ENCODE assay signal across 24 mouse cellular contexts in genomic region chr10:40062812-40063211, GRCm38 (mm10). TPM values are rescaled to one million over a fixed set of nuclear protein-coding genes. Genes with fewer than 3 reads are reported as not detected.
DNase-seq lines count a peak whose midpoint lies in the region; ATAC-seq and TF ChIP-seq lines count a peak whose summit lies in the region.
"Had no signal": no experiment of that assay in that cellular context is flagged by ENCODE, and none has a peak within 500 bp of the region (broad histone marks: within the 10 kb centered on the region; RNA-seq: fewer than 3 reads in every experiment).

No protein-coding gene starts in this region.

- TF ChIP-seq CTCF in stomach, postnatal 0 days (IDR thresholded peaks at IDR 0.05; ENCODE audit: low read depth) = no peak

- 0 out of 2 replicates have a peak, but pooled peaks cover 10% of the 10 kb centered on the region for H3K4me1 ChIP-seq in kidney, embryonic 14.5 days (ENCODE audit: control insufficient read depth, insufficient read depth, low read length)
- H3K4me1 ChIP-seq in stomach, embryonic 16.5 days (ENCODE audit: control insufficient read depth, insufficient read depth, low read length) = no peaks in the 10 kb centered on the region
- no peaks in the 10 kb centered on the region for H3K4me1 ChIP-seq in stomach, postnatal 0 days (replicated peaks; ENCODE audit: control insufficient read depth, insufficient read depth)
- peaks cover 10% of the 10 kb centered on the region for H3K4me1 ChIP-seq in liver, embryonic 13.5 days (replicated peaks)

- H3K4me3 ChIP-seq in kidney, embryonic 14.5 days (ENCODE audit: low read length) = no peak overlapping the region
- no peak overlapping the region for H3K4me3 ChIP-seq in stomach, embryonic 16.5 days (replicated peaks; ENCODE audit: low read length)
- H3K4me3 ChIP-seq in stomach, postnatal 0 days (ENCODE audit: low read depth, low read length) = no peak overlapping the region
- no peak overlapping the region for H3K4me3 ChIP-seq in liver, embryonic 13.5 days (replicated peaks)
- H3K4me3 ChIP-seq: embryonic facial prominence, embryonic 15.5 days; neural tube, embryonic 15.5 days had no signal

- H3K9me3 ChIP-seq in kidney, embryonic 14.5 days (ENCODE audit: control insufficient read depth, low read length) = no peaks in the 10 kb centered on the region
- H3K9me3 ChIP-seq in stomach, embryonic 16.5 days (replicated peaks; ENCODE audit: control insufficient read depth, low read length) = no peaks in the 10 kb centered on the region
- no peaks in the 10 kb centered on the region for H3K9me3 ChIP-seq in stomach, postnatal 0 days (ENCODE audit: control insufficient read depth, low read length)
- H3K9me3 ChIP-seq in liver, embryonic 13.5 days (replicated peaks) = no peaks in the 10 kb centered on the region
- H3K9me3 ChIP-seq: embryonic facial prominence, embryonic 15.5 days; neural tube, embryonic 15.5 days had no signal

- no peak overlapping the region for H3K9ac ChIP-seq in kidney, embryonic 14.5 days (ENCODE audit: low read depth, low read length)
- H3K9ac ChIP-seq in stomach, embryonic 16.5 days (ENCODE audit: low read length) = no peak overlapping the region
- H3K9ac ChIP-seq in stomach, postnatal 0 days (ENCODE audit: low read length) = no peak overlapping the region
- H3K9ac ChIP-seq in liver, embryonic 13.5 days = no peak overlapping the region
- H3K9ac ChIP-seq: embryonic facial prominence, embryonic 15.5 days; neural tube, embryonic 15.5 days had no signal

- intact Hi-C loops in left cerebral cortex, postnatal 14 days (cut with DNase I) = no loop called here
- intact Hi-C loops in left cerebral cortex, postnatal 4 days (cut with DNase I) = no loop called here

- H3K4me2 ChIP-seq in kidney, embryonic 14.5 days (replicated peaks; ENCODE audit: low read depth, low read length) = 0 out of 2 replicates have a peak overlapping the region, but pooled peaks have one; percentile 5
- peak overlapping the region; percentile 7; the same call in 1 of the 2 replicates for H3K4me2 ChIP-seq in stomach, embryonic 16.5 days (ENCODE audit: low read depth, low read length)
- H3K4me2 ChIP-seq in stomach, postnatal 0 days (replicated peaks; ENCODE audit: low read depth) = no peak overlapping the region
- 0 out of 2 replicates have a peak overlapping the region, but pooled peaks have one; percentile 17 for H3K4me2 ChIP-seq in liver, embryonic 13.5 days
- H3K4me2 ChIP-seq: embryonic facial prominence, embryonic 15.5 days; heart, embryonic 11.5 days; neural tube, embryonic 15.5 days had no signal

- H3K27me3 ChIP-seq in kidney, embryonic 14.5 days (ENCODE audit: control insufficient read depth, insufficient read depth, low read length) = no peaks in the 10 kb centered on the region
- no peaks in the 10 kb centered on the region for H3K27me3 ChIP-seq in stomach, embryonic 16.5 days (ENCODE audit: control insufficient read depth, insufficient read depth, low read length)
- no peaks in the 10 kb centered on the region for H3K27me3 ChIP-seq in stomach, postnatal 0 days (ENCODE audit: control insufficient read depth, insufficient read depth, low read length)
- no peaks in the 10 kb centered on the region for H3K27me3 ChIP-seq in liver, embryonic 13.5 days
- H3K27me3 ChIP-seq: embryonic facial prominence, embryonic 15.5 days; neural tube, embryonic 15.5 days had no signal

- no peak for DNase-seq in kidney, adult 11 months
- no peak for DNase-seq in stomach, postnatal 0 days (ENCODE audit: low spot score)
- DNase-seq in liver, embryonic 13.5 days = no peak
- DNase-seq in left cerebral cortex, postnatal 14 days (ENCODE audit: low spot score in 2 of 2) = no peak
- no peak for DNase-seq in left cerebral cortex, postnatal 4 days
- DNase-seq: B cell, adult 2 months; cerebellum, adult 11 months; cerebellum, postnatal 25 days; embryo, embryonic 11 days; heart, postnatal 10 days; layer of hippocampus, postnatal 36 days; lung, adult 2 months; lung, postnatal 4 days; spleen, adult 18-20 months; thymus, adult 18-20 months had no signal

- no peaks in the 10 kb centered on the region for H3K36me3 ChIP-seq in kidney, embryonic 14.5 days (ENCODE audit: control insufficient read depth, insufficient read depth, low read length)
- H3K36me3 ChIP-seq in stomach, embryonic 16.5 days (ENCODE audit: control insufficient read depth, insufficient read depth, low read length) = no peaks in the 10 kb centered on the region
- no peaks in the 10 kb centered on the region for H3K36me3 ChIP-seq in stomach, postnatal 0 days (ENCODE audit: control insufficient read depth, insufficient read depth, low read length)
- peaks cover 37% of the 10 kb centered on the region for H3K36me3 ChIP-seq in liver, embryonic 13.5 days
- H3K36me3 ChIP-seq: embryonic facial prominence, embryonic 15.5 days; neural tube, embryonic 15.5 days had no signal

- no peak for TF ChIP-seq EP300 in stomach, postnatal 0 days (optimal IDR thresholded peaks at IDR 0.05)

- no peak for ATAC-seq in kidney, embryonic 14.5 days (ENCODE audit: low FRiP score, low TSS enrichment)
- no peak for ATAC-seq in stomach, embryonic 16.5 days (ENCODE audit: insufficient read depth, low FRiP score)
- no peak for ATAC-seq in stomach, postnatal 0 days (ENCODE audit: low FRiP score, low TSS enrichment)
- no peak for ATAC-seq in liver, embryonic 13.5 days (ENCODE audit: low read depth)
- ATAC-seq: activated CD4-positive, CD25-positive, alpha-beta regulatory T cell, adult 4 months; forebrain, embryonic 16.5 days; midbrain, embryonic 16.5 days had no signal

- 54% methylated on average over 6 of the region's 6 CpGs for WGBS in kidney, embryonic 14.5 days
- WGBS in stomach, embryonic 16.5 days = 53% methylated on average over 6 of the region's 6 CpGs
- 39% methylated on average over 6 of the region's 6 CpGs for whole genome bisulfite sequencing in stomach, postnatal 0 days
- WGBS in liver, embryonic 13.5 days (ENCODE audit: insufficient replicate concordance) = 81% methylated on average over 6 of the region's 6 CpGs

- peak overlapping the region; percentile 56 for H3K27ac ChIP-seq in kidney, embryonic 14.5 days (ENCODE audit: low read depth, low read length)
- H3K27ac ChIP-seq in stomach, embryonic 16.5 days (ENCODE audit: low read length) = peak overlapping the region; percentile 7; the same call in 1 of the 2 replicates
- H3K27ac ChIP-seq in stomach, postnatal 0 days (replicated peaks) = no peak overlapping the region
- peak overlapping the region; percentile 77 for H3K27ac ChIP-seq in liver, embryonic 13.5 days
- H3K27ac ChIP-seq: embryonic facial prominence, embryonic 15.5 days; neural tube, embryonic 15.5 days had no signal

RNA-seq across cellular contexts. Expression of gene Mfsd4b1, which starts 37.7 kb away (rescaled TPM):
- polyA plus RNA-seq in kidney, embryonic 14.5 days (2014; fragmentation: Nextera tagmentation; extraction: Ambion mirVana) = 0.40 and 1.5 TPM in 2 replicates
- 0.17 and 0.21 TPM in 2 replicates for polyA plus RNA-seq in stomach, embryonic 16.5 days (2015; fragmentation: Nextera tagmentation; extraction: Ambion mirVana)
- polyA plus RNA-seq in stomach, postnatal 0 days (2015; fragmentation: Nextera tagmentation; extraction: Ambion mirVana) = 0.07 and 0.22 TPM in 2 replicates
- 0.54 and 0.56 TPM in 2 replicates for polyA plus RNA-seq in liver, embryonic 13.5 days (2015; fragmentation: Nextera tagmentation; extraction: Ambion mirVana)
- under 1 TPM in 1 of 2 experiments, not detected in 1; 0.80 TPM for total RNA-seq in left cerebral cortex, postnatal 14 days (2021)
- total RNA-seq in left cerebral cortex, postnatal 4 days (2021) = 1 to 10 TPM in 1 of 2 experiments, under 1 TPM in 1; 0.44 to 1.1 TPM
- total RNA-seq: granulocyte monocyte progenitor cell, adult 5-6 weeks had no signal
- polyA plus RNA-seq: activated CD4-positive, CD25-positive, alpha-beta regulatory T cell, adult 4 months had no signal
